Mouse (Mus musculus) intestine, embryonic 16.5 days (tissue): ENCODE measurements around the gene Rab10. TPM values are rescaled to one million over a fixed set of nuclear protein-coding genes. Genes with fewer than 3 reads are reported as not detected.

ENCODE experiments used
- ATAC-seq: fragments of 200-750 bp; cut with Nextera tagmentation; 2 replicates; pipeline ENCODE4 v1.8.0; 2017; ENCODE audit warnings: moderate TSS enrichment, moderate library complexity
- H3K27ac ChIP-seq: fragments of 300-500 bp; sonication (generic); 2 replicates; pipeline ENCODE4 v1.5.1; 2014; ENCODE audit warnings: mild to moderate bottlenecking, low read length
- H3K27me3 ChIP-seq: fragments of 300-500 bp; sonication (generic); replicated peaks from 2 replicates; pipeline ENCODE4 v1.6.1; 2014; ENCODE audit warnings: low read length, control low read depth, mixed read lengths; ENCODE audit not compliant: control insufficient read depth, insufficient read depth
- H3K36me3 ChIP-seq: fragments of 300-500 bp; sonication (generic); 2 replicates; pipeline ENCODE4 v1.6.1; 2014; ENCODE audit warnings: low read length, control low read depth; ENCODE audit not compliant: control insufficient read depth, insufficient read depth
- H3K4me1 ChIP-seq: fragments of 300-500 bp; sonication (generic); 2 replicates; pipeline ENCODE4 v1.6.1; 2014; ENCODE audit warnings: low read length, control low read depth, mixed read lengths; ENCODE audit not compliant: control insufficient read depth, insufficient read depth
- H3K4me2 ChIP-seq: fragments of 300-500 bp; sonication (generic); 2 replicates; pipeline ENCODE4 v1.6.1; 2014; ENCODE audit warnings: low read depth, low read length, control low read depth
- H3K4me3 ChIP-seq: fragments of 300-500 bp; sonication (generic); 2 replicates; pipeline ENCODE4 v1.5.1; 2014; ENCODE audit warnings: mild to moderate bottlenecking, low read length
- H3K9ac ChIP-seq: fragments of 300-500 bp; sonication (generic); 2 replicates; pipeline ENCODE4 v1.6.1; 2014; ENCODE audit warnings: low read depth, low read length
- H3K9me3 ChIP-seq: fragments of 300-500 bp; sonication (generic); 2 replicates; pipeline ENCODE4 v1.6.1; 2016; ENCODE audit warnings: low read length, control low read depth; ENCODE audit not compliant: control insufficient read depth
- WGBS: fragments of 180-500 bp; shearing (Covaris S2); extraction: QIAGEN DNeasy Blood & Tissue Kit; methylation state at CpG from one replicate; pipeline ENCODE4 v1.1.7; 2014; 5-methylcytosine and 5-hydroxymethylcytosine counted together
- polyA plus RNA-seq: library from polyadenylated mRNA; unstranded; fragments of >200 nt; fragmentation: Nextera tagmentation; extraction: Ambion mirVana; gene quantifications from 2 replicates; pipeline ENCODE4 v1.2.1, GENCODE M21; 2015

Rab10 gene
- polyA plus RNA-seq, result 52.9 and 54.1 TPM in 2 replicates

DNA sequence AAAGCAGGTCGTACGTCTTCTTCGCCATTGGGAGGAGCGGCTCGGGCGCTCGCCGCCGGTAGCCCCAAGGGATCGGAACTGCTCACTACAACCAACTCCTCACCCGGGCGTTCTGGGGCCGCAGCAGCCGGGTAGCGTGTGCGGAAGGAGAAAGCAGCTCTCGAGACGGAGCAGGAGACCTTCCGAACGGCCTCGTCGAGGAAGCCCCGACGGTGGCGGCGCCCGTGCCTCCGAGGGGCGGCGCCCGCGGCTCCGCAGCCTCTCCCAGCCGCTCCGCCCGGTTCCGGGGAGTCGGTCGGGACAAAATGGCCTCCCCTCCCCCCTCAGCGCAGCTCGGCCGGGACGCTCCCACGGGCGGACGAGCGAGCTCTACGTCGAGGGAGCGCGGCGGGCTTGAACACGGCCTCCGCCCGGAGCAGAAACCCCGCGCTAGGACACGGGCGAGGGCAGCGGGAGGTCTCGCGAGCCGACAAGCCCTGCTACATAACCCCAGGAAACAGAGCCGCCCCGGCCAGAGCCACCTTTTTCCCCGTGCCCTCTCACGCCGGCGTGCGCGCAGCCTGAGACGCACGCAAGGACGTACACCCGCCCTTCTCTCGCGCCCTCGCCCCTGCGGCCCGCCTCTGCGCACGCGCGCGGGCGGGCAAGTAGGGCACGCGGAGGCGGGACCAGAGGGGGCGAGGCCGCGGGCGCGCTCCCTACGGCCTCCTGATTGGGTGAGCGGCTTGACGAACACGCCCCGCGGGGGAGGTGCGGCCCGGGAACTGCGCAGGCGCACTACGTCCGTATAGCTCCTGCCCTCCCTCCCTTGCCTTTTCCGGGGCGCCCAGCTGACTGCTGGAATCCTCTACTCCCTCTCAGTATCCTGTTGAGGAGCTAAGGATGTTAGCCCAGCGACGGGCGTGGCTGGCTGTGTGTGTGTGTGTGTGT is at the start of gene Rab10:
Rab10 (minus strand) TSS at position 579 of the 930 bp plus-strand sequence.
- H3K4me3 ChIP-seq, result peak within 1 kb of the TSS; percentile 91
- WGBS, result under 1% methylated on average over 97 of the region's 111 CpGs
- H3K9ac ChIP-seq, result peak within 1 kb of the TSS; percentile 89
- H3K36me3 ChIP-seq, result no peaks in the 10 kb centered on the region
- H3K27ac ChIP-seq, result peak within 1 kb of the TSS; percentile 99
- H3K4me1 ChIP-seq, result peaks cover 8% of the 10 kb centered on the region
- no peaks in the 10 kb centered on the region for H3K27me3 ChIP-seq
- peak; percentile 98 for ATAC-seq
- H3K4me2 ChIP-seq, result peak within 1 kb of the TSS; percentile 84
- no peaks in the 10 kb centered on the region for H3K9me3 ChIP-seq

DNA sequence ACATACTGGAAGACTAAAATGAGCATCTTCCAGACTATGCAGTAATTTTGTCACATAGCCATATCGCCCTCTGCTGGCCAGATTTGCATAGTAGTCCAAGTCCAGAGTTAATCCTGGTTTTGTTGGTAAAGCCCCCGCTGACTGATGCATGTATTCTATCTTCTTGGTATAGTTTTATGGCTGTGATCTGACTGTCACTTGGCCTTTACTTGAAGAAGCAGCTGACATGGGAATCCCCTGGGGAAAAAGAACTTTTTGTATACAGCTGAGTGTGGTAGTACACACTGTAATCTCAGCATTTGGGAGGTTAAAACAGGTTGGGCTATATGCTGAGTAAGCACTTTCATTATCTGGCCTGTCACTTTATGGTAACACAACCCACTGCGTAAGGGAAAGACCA is 49.5 kb upstream of the Rab10 start:
- Histone ChIP-seq H3K4me3 (no peak overlapping the region), H3K9ac (no peak overlapping the region), H3K4me2 (no peak overlapping the region), H3K27ac (no peak overlapping the region), H3K27me3 (no peaks in the 10 kb centered on the region), H3K36me3 (no peaks in the 10 kb centered on the region), H3K4me1 (no peaks in the 10 kb centered on the region), H3K9me3 (no peaks in the 10 kb centered on the region)
- ATAC-seq, result peak; percentile 59; the same call in 1 of the 2 replicates
- WGBS, result 22% methylated on average over 3 of the region's 3 CpGs

DNA sequence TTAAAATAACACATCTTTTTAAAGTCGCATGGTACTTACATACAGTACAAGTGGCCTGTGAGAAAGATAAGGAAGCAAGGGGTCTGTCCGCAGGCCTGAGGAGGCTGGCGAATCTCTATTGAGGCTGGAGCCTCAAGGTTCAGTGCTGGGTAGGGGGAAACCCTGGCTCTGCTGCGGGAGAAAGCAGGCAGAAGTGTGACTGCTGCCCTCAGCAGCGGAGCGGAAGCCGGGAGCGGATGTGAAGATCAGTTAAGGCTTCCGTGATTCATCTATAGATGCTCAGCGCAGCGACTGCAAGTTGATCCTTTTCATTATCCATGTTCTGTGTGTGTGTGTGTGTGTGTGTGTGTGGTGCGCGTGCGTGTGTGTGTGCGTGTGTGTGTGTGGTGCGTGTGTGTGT is 47.1 kb upstream of the Rab10 start:
- Histone ChIP-seq H3K9me3 (no peaks in the 10 kb centered on the region), H3K4me2 (peak overlapping the region; percentile 6; the same call in 1 of the 2 replicates), H3K27me3 (no peaks in the 10 kb centered on the region), H3K4me1 (no peaks in the 10 kb centered on the region), H3K36me3 (no peaks in the 10 kb centered on the region), H3K27ac (no peak overlapping the region), H3K4me3 (peak overlapping the region; percentile 19; the same call in 1 of the 2 replicates), H3K9ac (no peak overlapping the region)
- no peak for ATAC-seq
- WGBS, result 55% methylated on average over 15 of the region's 16 CpGs

DNA sequence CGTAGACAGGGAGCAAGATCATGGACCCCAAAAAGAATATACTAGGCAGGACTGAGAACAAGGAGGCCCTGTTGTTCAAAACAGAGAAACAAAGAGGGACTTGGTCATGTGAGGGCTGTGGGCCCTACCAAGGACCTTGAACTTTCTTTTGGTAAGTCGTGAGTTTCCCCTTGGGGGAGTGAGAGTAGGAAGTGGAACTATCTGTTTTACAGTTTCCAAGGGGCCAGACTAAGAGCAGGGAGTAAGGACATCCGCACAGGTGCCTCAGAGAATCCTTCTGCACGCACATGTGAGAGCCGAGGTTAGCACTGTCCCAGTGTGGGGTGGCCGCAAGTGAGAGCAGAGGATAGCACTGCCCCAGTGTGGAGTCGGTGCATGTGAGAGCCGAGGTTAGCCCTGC is 45.3 kb upstream of the Rab10 start:
- no peak for ATAC-seq

GRCm38 (mm10) chr12:3352216-3352615 is 42.4 kb upstream of the Rab10 start:
- WGBS, result 73% methylated on average over 6 of the region's 6 CpGs
- no peaks in the 10 kb centered on the region for H3K36me3 ChIP-seq
- H3K27me3 ChIP-seq, result no peaks in the 10 kb centered on the region

More for the DNA sequence above, 45.3 kb upstream of the Rab10 start:
- H3K27me3 ChIP-seq, result no peaks in the 10 kb centered on the region
- H3K27ac ChIP-seq, result no peak overlapping the region
- H3K4me2 ChIP-seq, result no peak overlapping the region
- no peak overlapping the region for H3K9ac ChIP-seq
- WGBS, result 82% methylated on average over 8 of the region's 8 CpGs
- H3K9me3 ChIP-seq, result no peaks in the 10 kb centered on the region
- no peaks in the 10 kb centered on the region for H3K4me1 ChIP-seq
- no peak overlapping the region for H3K4me3 ChIP-seq
- no peaks in the 10 kb centered on the region for H3K36me3 ChIP-seq

DNA sequence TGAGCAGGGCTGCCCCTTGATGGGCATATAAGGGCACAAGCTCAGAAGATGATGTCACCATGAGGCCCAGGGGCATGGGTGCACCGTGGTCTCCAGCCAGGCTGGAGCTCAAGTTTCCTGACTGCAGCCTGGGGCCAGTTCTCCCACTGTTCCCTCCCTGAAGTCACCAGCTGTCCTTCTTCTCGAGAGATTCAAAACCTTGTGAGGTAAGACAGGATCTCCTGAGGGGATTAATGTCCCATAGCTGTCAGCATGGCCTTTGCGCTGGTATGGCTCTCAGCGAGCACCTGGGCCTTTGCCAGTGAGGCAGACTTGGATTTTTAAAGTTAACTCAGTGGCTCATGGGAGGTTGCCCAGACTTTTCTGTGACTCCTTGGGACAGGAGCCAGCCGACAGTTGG is 40.4 kb upstream of the Rab10 start:
- 73% methylated on average over 5 of the region's 5 CpGs for WGBS
- Histone ChIP-seq H3K27ac (no peak overlapping the region), H3K9me3 (no peaks in the 10 kb centered on the region), H3K4me1 (no peaks in the 10 kb centered on the region), H3K4me2 (no peak overlapping the region), H3K27me3 (no peaks in the 10 kb centered on the region), H3K4me3 (no peak overlapping the region), H3K9ac (no peak overlapping the region), H3K36me3 (no peaks in the 10 kb centered on the region)
- no peak for ATAC-seq

More at GRCm38 (mm10) chr12:3352216-3352615, 42.4 kb upstream of the Rab10 start:
- no peak overlapping the region for H3K4me2 ChIP-seq
- no peaks in the 10 kb centered on the region for H3K9me3 ChIP-seq
- no peak for ATAC-seq
- H3K27ac ChIP-seq, result no peak overlapping the region
- no peaks in the 10 kb centered on the region for H3K4me1 ChIP-seq
- no peak overlapping the region for H3K4me3 ChIP-seq
- no peak overlapping the region for H3K9ac ChIP-seq

- no peak overlapping the region for H3K9ac ChIP-seq
- H3K36me3 ChIP-seq, result no peaks in the 10 kb centered on the region
- H3K4me3 ChIP-seq, result no peak overlapping the region
- 90% methylated on average over 3 of the region's 3 CpGs for WGBS
- H3K9me3 ChIP-seq, result no peaks in the 10 kb centered on the region
- no peaks in the 10 kb centered on the region for H3K4me1 ChIP-seq
- no peaks in the 10 kb centered on the region for H3K27me3 ChIP-seq
- no peak overlapping the region for H3K4me2 ChIP-seq
- no peak overlapping the region for H3K27ac ChIP-seq
- ATAC-seq, result no peak
Observed at GRCm38 (mm10) chr12:3349387-3349786, 39.6 kb upstream of the Rab10 start.

DNA sequence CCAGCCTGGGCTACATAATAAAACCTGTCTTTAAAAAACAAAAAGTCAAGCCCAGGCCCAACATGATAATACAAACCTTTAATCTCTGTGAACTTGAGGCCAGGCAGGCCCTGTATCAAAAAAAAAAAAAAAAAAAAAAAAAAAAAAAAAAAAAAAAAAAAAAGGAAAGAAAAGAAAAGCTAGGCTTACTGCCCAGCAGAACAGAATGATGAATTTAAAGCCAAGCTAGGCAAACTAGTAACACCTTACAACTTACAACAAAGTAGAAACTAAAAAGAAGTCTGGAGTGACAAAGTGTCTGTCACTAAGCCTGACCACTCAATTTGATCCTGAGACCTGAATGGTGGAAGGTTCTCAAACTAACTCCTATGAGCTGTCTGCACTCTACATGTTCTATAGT is 37.9 kb upstream of the Rab10 start:
- H3K9ac ChIP-seq, result no peak overlapping the region
- H3K4me1 ChIP-seq, result no peaks in the 10 kb centered on the region
- H3K9me3 ChIP-seq, result no peaks in the 10 kb centered on the region
- no peak overlapping the region for H3K27ac ChIP-seq
- ATAC-seq, result no peak
- H3K4me3 ChIP-seq, result no peak overlapping the region
- no peak overlapping the region for H3K4me2 ChIP-seq
- no peaks in the 10 kb centered on the region for H3K27me3 ChIP-seq
- no peaks in the 10 kb centered on the region for H3K36me3 ChIP-seq

GRCm38 (mm10) chr12:3345038-3345437 is 35.3 kb upstream of the Rab10 start:
- Histone ChIP-seq H3K36me3 (no peaks in the 10 kb centered on the region), H3K4me2 (no peak overlapping the region), H3K27me3 (no peaks in the 10 kb centered on the region), H3K4me1 (no peaks in the 10 kb centered on the region), H3K9ac (no peak overlapping the region), H3K4me3 (no peak overlapping the region), H3K27ac (no peak overlapping the region), H3K9me3 (no peaks in the 10 kb centered on the region)
- no peak for ATAC-seq
- 87% methylated on average over 5 of the region's 5 CpGs for WGBS
